Mouse (Mus musculus) ES-E14 (cell line): ENCODE results near the gene Rex1bd. TPM values are rescaled to one million over a fixed set of nuclear protein-coding genes. Genes with fewer than 3 reads are reported as not detected.
A peak's percentile ranks its signal among the peaks of the same experiment; 100 is the strongest.

Experiments used
- DNase-seq: peaks from one replicate; pipeline ENCODE4 v3.0.0-alpha.2; 2013; ENCODE audit warnings: low read depth, low spot score
- H3K27ac ChIP-seq: 2 replicates; pipeline ENCODE4 v1.5.1; 2012; ENCODE audit warnings: low read depth, mild to moderate bottlenecking, low read length, moderate library complexity, mixed read lengths; ENCODE audit not compliant: poor library complexity, insufficient read depth, severe bottlenecking
- H3K36me3 ChIP-seq: 2 replicates; pipeline ENCODE4 v1.6.1; 2012; ENCODE audit warnings: mild to moderate bottlenecking, low read length, moderate library complexity, mixed read lengths; ENCODE audit not compliant: control insufficient read depth, poor library complexity, insufficient read depth, severe bottlenecking
- H3K4me1 ChIP-seq, 2 experiments: fragments of 150-350 bp in 1 of 2; sonication (generic) in 1 of 2; 2 replicates each; pipeline ENCODE4 v1.6.1; 2012; ENCODE audit warnings: low read length in 2 of 2, mild to moderate bottlenecking in 1 of 2, mixed read lengths in 1 of 2; ENCODE audit not compliant: control insufficient read depth in 2 of 2, insufficient read depth in 2 of 2, poor library complexity in 1 of 2
- H3K4me3 ChIP-seq, 2 experiments: fragments of 150-350 bp in 1 of 2; sonication (generic) in 1 of 2; 2 replicates each; pipeline ENCODE4 v1.5.1; 2012; ENCODE audit warnings: low read length in 2 of 2, low read depth in 1 of 2, mild to moderate bottlenecking in 1 of 2, mixed read lengths in 1 of 2; ENCODE audit not compliant: insufficient read depth in 1 of 2, poor library complexity in 1 of 2, severe bottlenecking in 1 of 2
- H3K9ac ChIP-seq: 2 replicates; pipeline ENCODE4 v1.6.1; 2012; ENCODE audit warnings: low read depth, mild to moderate bottlenecking, low read length, mixed read lengths; ENCODE audit not compliant: poor library complexity, insufficient read depth, severe bottlenecking
- H3K9me3 ChIP-seq: fragments of 150-350 bp; sonication (generic); 2 replicates; pipeline ENCODE4 v1.6.1; 2012; ENCODE audit warnings: low read depth, mild to moderate bottlenecking, low read length; ENCODE audit not compliant: control insufficient read depth, insufficient read depth
- CHD2 ChIP-seq: IDR thresholded peaks from 2 replicates; pipeline ENCODE4 v1.6.1; 2014; ENCODE audit warnings: mild to moderate bottlenecking, low read depth, low read length, inconsistent platforms
- HCFC1 ChIP-seq: IDR thresholded peaks from 2 replicates; pipeline ENCODE4 v1.6.1; 2012; ENCODE audit warnings: low read length, inconsistent platforms, borderline replicate concordance; ENCODE audit not compliant: insufficient read depth
- MAFK ChIP-seq: IDR thresholded peaks from 2 replicates; pipeline ENCODE4 v1.6.1; 2014; ENCODE audit warnings: mild to moderate bottlenecking, low read depth, low read length, inconsistent platforms; ENCODE audit not compliant: insufficient read depth
- ZC3H11A ChIP-seq: IDR thresholded peaks from 2 replicates; pipeline ENCODE4 v1.6.1; 2012; ENCODE audit warnings: low read depth, mild to moderate bottlenecking, inconsistent platforms, low read length, borderline replicate concordance
- ZNF384 ChIP-seq: IDR thresholded peaks from 2 replicates; pipeline ENCODE4 v1.6.1; 2012; ENCODE audit warnings: low read depth, low read length, inconsistent platforms
- in situ Hi-C, 2 experiments: fragments of 600-800 bp; cut with MboI; formaldehyde crosslinking; loops; one replicate each; pipeline ENCODE4 v1.15.1; 2025; ENCODE audit warnings: low sequenced_read_pairs in 2 of 2, inconsistent platforms in 1 of 2; ENCODE audit not compliant: unreplicated experiment in 2 of 2
- total RNA-seq: library from RNA; depleted of rRNA; stranded (reverse); fragments of 300-350 nt; gene quantifications from 2 replicates; pipeline ENCODE4 v1.2.3, GENCODE M21; 2012

The Rex1bd gene
- total RNA-seq, 1 experiment, result 130 TPM

DNA sequence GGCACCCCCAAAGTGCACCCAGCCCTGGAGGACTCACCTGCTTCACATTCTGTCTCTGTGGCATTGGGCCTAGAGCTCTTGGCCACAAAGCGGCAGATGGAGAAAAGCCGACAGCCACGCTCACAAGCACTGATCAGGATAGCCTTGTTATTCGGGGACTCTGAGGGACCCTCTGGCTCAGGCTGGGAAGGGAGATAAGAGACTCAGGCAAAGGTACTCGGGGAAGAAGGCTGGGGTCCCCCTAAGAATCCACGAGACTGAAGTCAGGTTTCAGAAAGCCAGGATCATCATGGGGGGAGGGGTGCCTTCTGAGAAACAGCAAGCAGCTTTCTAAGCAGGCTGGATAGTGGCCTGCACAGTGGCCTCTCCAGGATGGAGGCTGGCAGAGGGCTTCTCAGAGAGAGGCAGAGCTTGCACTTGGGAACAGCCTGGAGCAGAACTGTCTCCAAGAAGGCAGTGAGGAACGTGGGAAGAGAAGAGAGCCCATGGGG, 20.3 kb downstream of the Rex1bd start:
- in situ Hi-C loops, result no loop called here
- no peak for TF ChIP-seq HCFC1
- TF ChIP-seq CHD2, result no peak
- Histone ChIP-seq H3K4me1 (peaks cover 7 to 20% of the 10 kb centered on the region in 2 experiments; a peak in 2 of 4 replicates), H3K36me3 (no peaks in the 10 kb centered on the region), H3K9ac (no peak overlapping the region), H3K4me3 (no peak overlapping the region), H3K9me3 (no peaks in the 10 kb centered on the region), H3K27ac (no peak overlapping the region)
- no peak for DNase-seq

DNA sequence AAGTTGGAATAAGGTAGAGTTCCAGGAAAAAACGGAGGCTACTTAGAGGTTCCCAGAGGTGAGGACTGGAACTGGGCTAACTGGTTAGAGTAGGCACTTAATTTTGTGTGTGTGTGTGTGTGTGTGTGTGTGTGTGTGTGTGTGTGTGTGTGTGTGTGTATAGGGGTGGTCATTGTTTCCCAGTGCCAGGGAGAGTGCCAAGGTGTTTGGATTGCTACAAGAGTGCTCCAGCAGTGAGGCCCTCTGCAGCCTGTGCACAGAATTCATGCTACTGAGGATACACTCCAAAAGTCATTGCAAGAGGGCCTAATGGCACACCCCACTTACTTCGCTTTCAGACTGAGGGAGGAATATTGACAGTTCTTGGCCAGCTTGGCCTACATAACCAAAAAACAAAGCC, 23.6 kb downstream of the Rex1bd start:
- Histone ChIP-seq H3K36me3 (no peaks in the 10 kb centered on the region), H3K9me3 (no peaks in the 10 kb centered on the region)
- in situ Hi-C loops, result no loop called here

DNA sequence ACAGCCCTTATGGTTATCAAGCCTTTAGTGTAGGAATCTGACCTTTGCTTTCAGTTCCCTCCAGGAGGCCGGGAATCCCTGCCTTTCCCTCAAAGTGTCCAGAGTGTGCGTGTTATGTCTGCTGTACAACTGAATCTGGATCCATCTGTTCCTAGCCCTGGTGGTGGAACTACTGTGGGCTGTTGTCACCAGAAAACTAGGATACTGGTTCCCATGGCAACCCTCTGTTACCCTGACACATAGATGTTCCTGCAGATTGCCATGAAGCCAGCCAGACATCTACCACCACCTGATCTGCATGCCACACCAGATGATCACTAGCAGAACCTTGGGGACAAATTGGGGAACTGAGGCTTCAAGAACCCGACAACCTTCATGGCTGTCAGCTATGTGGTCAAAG, 24.6 kb downstream of the Rex1bd start:
- Histone ChIP-seq H3K36me3 (no peaks in the 10 kb centered on the region), H3K9ac (no peak overlapping the region)

More for the DNA sequence above, 23.6 kb downstream of the Rex1bd start:
- Histone ChIP-seq H3K4me1 (peaks cover 2 to 16% of the 10 kb centered on the region in 2 experiments; a peak in 2 of 4 replicates), H3K9ac (no peak overlapping the region), H3K27ac (no peak overlapping the region), H3K4me3 (no peak overlapping the region)
- no peak for TF ChIP-seq MAFK
- no peak for TF ChIP-seq HCFC1
- TF ChIP-seq CHD2, result no peak
- TF ChIP-seq ZNF384, result no peak
- no peak for TF ChIP-seq ZC3H11A
- DNase-seq, result no peak

DNA sequence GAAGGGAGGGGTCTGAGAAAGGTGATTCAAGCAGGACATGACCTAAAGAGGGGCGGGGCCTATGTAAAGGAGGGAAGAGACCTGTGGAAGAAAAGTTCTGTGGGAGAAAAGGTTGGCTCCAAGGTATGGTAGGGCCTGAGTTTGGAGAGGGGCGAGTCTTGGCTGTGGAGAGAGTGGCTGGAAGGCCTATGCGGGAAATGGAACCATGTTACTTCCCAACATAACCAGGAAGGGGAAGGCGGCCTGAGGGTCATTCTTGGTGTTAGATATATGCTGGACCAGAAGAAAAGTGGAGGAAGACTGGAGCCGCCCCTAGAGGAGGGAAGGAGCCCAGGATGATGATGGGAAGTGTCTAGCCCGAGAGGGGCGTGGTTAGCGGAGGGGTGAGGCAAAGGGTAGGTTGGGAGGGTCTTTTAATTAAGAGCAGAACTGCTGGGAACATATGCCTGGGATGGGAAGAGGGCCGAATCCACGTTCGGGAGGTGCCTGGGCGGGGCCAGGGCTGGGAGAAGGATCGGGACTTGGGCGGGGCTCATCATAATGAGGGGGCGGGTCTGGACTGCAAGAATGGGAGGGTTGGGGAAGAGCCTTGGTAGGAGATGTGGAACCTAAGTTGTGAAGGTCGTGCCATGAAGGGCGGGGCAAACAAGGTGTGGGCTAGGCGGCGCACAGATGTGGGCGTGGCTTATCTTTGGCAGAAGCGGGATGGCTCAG, 29.1 kb downstream of the Rex1bd start:
- H3K4me1 ChIP-seq, result peaks cover 0 to 7% of the 10 kb centered on the region in 2 experiments; a peak in 1 of 4 replicates

More for the DNA sequence above, 24.6 kb downstream of the Rex1bd start:
- TF ChIP-seq HCFC1 (no peak), ZNF384 (no peak)
- in situ Hi-C loops, result no loop called here
- no peaks in the 10 kb centered on the region for H3K9me3 ChIP-seq
- DNase-seq, result no peak
- peaks cover 0 to 14% of the 10 kb centered on the region in 2 experiments; a peak in 1 of 4 replicates for H3K4me1 ChIP-seq
- H3K27ac ChIP-seq, result no peak overlapping the region
- no peak overlapping the region for H3K4me3 ChIP-seq

More for the DNA sequence above, 29.1 kb downstream of the Rex1bd start:
- in situ Hi-C loops, result no loop called here
- Histone ChIP-seq H3K9ac (peak overlapping the region; percentile 21; the same call in 1 of the 2 replicates), H3K36me3 (peaks cover 3% of the 10 kb centered on the region; the same call in 1 of the 2 replicates), H3K9me3 (no peaks in the 10 kb centered on the region), H3K27ac (peak overlapping the region; percentile 59), H3K4me3 (peak overlapping the region; percentile 52 to 96)
- TF ChIP-seq ZNF384 (no peak), MAFK (no peak), HCFC1 (peak; percentile 54; the same call in 1 of the 2 replicates)
- DNase-seq, result peak; percentile 92
